Mouse (Mus musculus): Measurements from ENCODE around the gene Sipa1.

GRCm38 (mm10) chr19:5687738-5688137, 24.2 kb upstream of the Sipa1 start:
- TF ChIP-seq EP300 (optimal IDR thresholded peaks at IDR 0.05) = no peak
- no peak for TF ChIP-seq CTCF (IDR thresholded peaks at IDR 0.05; ENCODE audit: low read depth)

Data from stomach, postnatal 0 days (tissue).